Mouse (Mus musculus) brain, embryonic 14.5 days (tissue): ENCODE results near the gene Gemin7.

Experiments
- CTCF ChIP-seq: fragments of 200-500 bp; IDR thresholded peaks from 2 replicates; pipeline ENCODE4 v1.5.1; 2012; ENCODE audit warnings: inconsistent platforms, mild to moderate bottlenecking, moderate library complexity, borderline replicate concordance; ENCODE audit not compliant: insufficient read depth, insufficient read length; ENCODE audit errors: extremely low read depth
- POLR2A ChIP-seq: fragments of 200-500 bp; IDR thresholded peaks from 2 replicates; pipeline ENCODE4 v1.6.1; 2012; ENCODE audit warnings: mild to moderate bottlenecking, inconsistent platforms, borderline replicate concordance; ENCODE audit not compliant: poor library complexity, insufficient read depth, insufficient read length, severe bottlenecking; ENCODE audit errors: extremely low read depth

GRCm38 (mm10) chr7:19520032-19520431 is 57.4 kb downstream of the Gemin7 start:
- no peak for TF ChIP-seq POLR2A
- TF ChIP-seq CTCF = no peak
